Mouse (Mus musculus) heart, postnatal 0 days (tissue): ENCODE results near the gene Pdcd1lg2. TPM values are rescaled to one million over a fixed set of nuclear protein-coding genes. Genes with fewer than 3 reads are reported as not detected.
"Not testable (repeated sequence)": the region's sequence is repeated elsewhere in the genome, so short reads cannot be mapped to it uniquely, and the experiment has no call there.

ENCODE experiments used
- ATAC-seq: fragments of 200-750 bp; cut with Nextera tagmentation; 2 replicates; pipeline ENCODE4 v1.8.0; 2017; ENCODE audit warnings: low read depth, moderate number of reproducible peaks, moderate library complexity; ENCODE audit not compliant: insufficient read depth
- DNase-seq: peaks from one replicate; pipeline ENCODE4 v3.0.0-alpha.2; 2016; ENCODE audit warnings: low spot score
- H3K27ac ChIP-seq: fragments of 300-500 bp; sonication (generic); 2 replicates; pipeline ENCODE4 v1.5.1; 2014; ENCODE audit warnings: low read depth, mild to moderate bottlenecking
- H3K27me3 ChIP-seq: fragments of 300-500 bp; sonication (generic); 2 replicates; pipeline ENCODE4 v1.6.1; 2014; ENCODE audit warnings: low read length, mixed read lengths; ENCODE audit not compliant: control insufficient read depth, insufficient read depth
- H3K36me3 ChIP-seq: fragments of 300-500 bp; sonication (generic); replicated peaks from 2 replicates; pipeline ENCODE4 v1.6.1; 2014; ENCODE audit warnings: low read length, mixed read lengths; ENCODE audit not compliant: control insufficient read depth, insufficient read depth
- H3K4me1 ChIP-seq: fragments of 300-500 bp; sonication (generic); 2 replicates; pipeline ENCODE4 v1.6.1; 2014; ENCODE audit warnings: antibody characterized with exemption; ENCODE audit not compliant: control insufficient read depth, insufficient read depth
- H3K4me2 ChIP-seq: fragments of 300-500 bp; sonication (generic); 2 replicates; pipeline ENCODE4 v1.6.1; 2014; ENCODE audit warnings: low read depth, mild to moderate bottlenecking, low read length, moderate library complexity
- H3K4me3 ChIP-seq: fragments of 300-500 bp; sonication (generic); 2 replicates; pipeline ENCODE4 v1.5.1; 2014; ENCODE audit warnings: low read depth, low read length
- H3K9ac ChIP-seq: fragments of 300-500 bp; sonication (generic); replicated peaks from 2 replicates; pipeline ENCODE4 v1.6.1; 2014; ENCODE audit warnings: low read depth, low read length, mixed read lengths
- H3K9me3 ChIP-seq: fragments of 300-500 bp; sonication (generic); replicated peaks from 2 replicates; pipeline ENCODE4 v1.6.1; 2016; ENCODE audit warnings: low read length; ENCODE audit not compliant: control insufficient read depth
- CTCF ChIP-seq: IDR thresholded peaks from 2 replicates; pipeline ENCODE4 v1.5.1; 2016; ENCODE audit warnings: antibody characterized with exemption, control low read depth, low read depth
- EP300 ChIP-seq: IDR thresholded peaks from 2 replicates; pipeline ENCODE4 v1.6.1; 2016; ENCODE audit warnings: antibody characterized with exemption, low read depth
- WGBS: fragments of 180-500 bp; shearing (Covaris S2); extraction: QIAGEN DNeasy Blood & Tissue Kit; methylation state at CpG from one replicate; pipeline ENCODE4 v1.1.7; 2014; 5-methylcytosine and 5-hydroxymethylcytosine counted together
- polyA plus RNA-seq: library from polyadenylated mRNA; unstranded; fragments of >200 nt; fragmentation: Nextera tagmentation; extraction: Ambion mirVana; gene quantifications from 2 replicates; pipeline ENCODE4 v1.2.1, GENCODE M21; 2015
- total RNA-seq: library from RNA; depleted of rRNA; stranded (reverse); fragments of >200 nt; gene quantifications from 2 replicates; pipeline ENCODE4 v1.2.3, GENCODE M21; 2014; ENCODE audit warnings: low replicate concordance

Gene Pdcd1lg2
- total and polyA plus RNA-seq, 2 experiments from 2014 or later = not detected

- H3K27ac ChIP-seq = no peak overlapping the region
- H3K4me2 ChIP-seq = no peak overlapping the region
- ATAC-seq = no peak
- no peak for TF ChIP-seq EP300
- TF ChIP-seq CTCF = no peak
- no peaks in the 10 kb centered on the region for H3K36me3 ChIP-seq
- H3K27me3 ChIP-seq = no peaks in the 10 kb centered on the region
- H3K4me1 ChIP-seq = no peaks in the 10 kb centered on the region
- H3K9ac ChIP-seq = no peak overlapping the region
- WGBS = 23% methylated on average over 2 of the region's 2 CpGs
- DNase-seq = no peak
- no peak overlapping the region for H3K4me3 ChIP-seq
- no peaks in the 10 kb centered on the region for H3K9me3 ChIP-seq
Observed at GRCm38 (mm10) chr19:29405388-29405787, 5.3 kb upstream of the Pdcd1lg2 start.

- H3K36me3 ChIP-seq = no peaks in the 10 kb centered on the region
- H3K9ac ChIP-seq = no peak overlapping the region
- no peak overlapping the region for H3K27ac ChIP-seq
- 86% methylated on average over 18 of the region's 18 CpGs for WGBS
- no peak overlapping the region for H3K4me2 ChIP-seq
- H3K27me3 ChIP-seq = no peaks in the 10 kb centered on the region
- TF ChIP-seq CTCF (no peak), EP300 (no peak)
- no peak overlapping the region for H3K4me3 ChIP-seq
- no peaks in the 10 kb centered on the region for H3K9me3 ChIP-seq
- no peaks in the 10 kb centered on the region for H3K4me1 ChIP-seq
- ATAC-seq = no peak
- no peak for DNase-seq
Observed at GRCm38 (mm10) chr19:29406042-29407017, 4.4 kb upstream of the Pdcd1lg2 start.

GRCm38 (mm10) chr19:29412476-29413420, 2.0 kb downstream of the Pdcd1lg2 start:
- ATAC-seq = no peak
- TF ChIP-seq CTCF = no peak
- no peak for TF ChIP-seq EP300
- Histone ChIP-seq H3K9me3 (no peaks in the 10 kb centered on the region), H3K27ac (no peak overlapping the region), H3K4me1 (no peaks in the 10 kb centered on the region), H3K4me3 (no peak overlapping the region), H3K36me3 (no peaks in the 10 kb centered on the region), H3K27me3 (no peaks in the 10 kb centered on the region), H3K4me2 (no peak overlapping the region), H3K9ac (no peak overlapping the region)
- 72% methylated on average over 6 of the region's 6 CpGs for WGBS
- DNase-seq = no peak

- H3K4me3 ChIP-seq = no peak overlapping the region
- no peak for TF ChIP-seq CTCF
- no peak for TF ChIP-seq EP300
- 91% methylated on average over 3 of the region's 3 CpGs for WGBS
- no peak overlapping the region for H3K9ac ChIP-seq
- H3K4me1 ChIP-seq = peaks cover 6% of the 10 kb centered on the region
- DNase-seq = no peak
- ATAC-seq = no peak
- no peak overlapping the region for H3K27ac ChIP-seq
- H3K36me3 ChIP-seq = no peaks in the 10 kb centered on the region
- H3K27me3 ChIP-seq = no peaks in the 10 kb centered on the region
- no peaks in the 10 kb centered on the region for H3K9me3 ChIP-seq
- no peak overlapping the region for H3K4me2 ChIP-seq
Observed at GRCm38 (mm10) chr19:29414513-29414912, 3.8 kb downstream of the Pdcd1lg2 start.

- H3K9ac ChIP-seq, H3K4me1 ChIP-seq, H3K4me3 ChIP-seq, H3K9me3 ChIP-seq, ATAC-seq, H3K36me3 ChIP-seq, DNase-seq, H3K27me3 ChIP-seq, H3K27ac ChIP-seq, H3K4me2 ChIP-seq: not testable (repeated sequence)
Observed at GRCm38 (mm10) chr19:29414917-29415316, 4.2 kb downstream of the Pdcd1lg2 start.
